In the genomic region with DNA sequence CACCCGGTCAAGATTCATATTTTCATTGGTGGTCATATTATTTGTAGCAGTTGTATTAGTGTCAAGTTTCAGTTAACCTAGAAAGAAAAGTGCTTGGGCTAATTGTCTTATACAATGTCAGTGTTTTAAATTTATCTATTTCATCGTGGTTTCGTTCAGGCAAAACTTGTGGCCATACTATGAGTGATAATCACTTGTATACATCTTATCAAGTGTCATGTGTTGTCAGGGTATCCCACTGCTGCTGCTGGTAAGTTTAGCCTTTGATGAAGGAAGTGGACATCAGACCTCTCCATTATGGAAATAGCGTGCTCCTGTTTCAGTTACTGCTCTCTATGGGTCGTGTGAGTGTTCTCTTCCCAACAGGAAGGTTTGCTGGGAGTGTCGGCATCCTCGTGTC, we compare ENCODE assay signal across 20 mouse cellular contexts.
A peak's percentile ranks its signal among the peaks of the same experiment; 100 is the strongest.
DNase-seq lines count a peak whose midpoint lies in the region; ATAC-seq and TF ChIP-seq lines count a peak whose summit lies in the region.
"Had no signal": no experiment of that assay in that cellular context is flagged by ENCODE, and none has a peak within 500 bp of the region (broad histone marks: within the 10 kb centered on the region; RNA-seq: fewer than 3 reads in every experiment).

No protein-coding gene starts in this region.

- no peak overlapping the region for H3K4me2 ChIP-seq in hindbrain, embryonic 11.5 days (replicated peaks; ENCODE audit: low read depth, low read length)
- no peak overlapping the region for H3K4me2 ChIP-seq in midbrain, embryonic 15.5 days

- peak; percentile 68 for DNase-seq in 416B (ENCODE audit: low read depth)
- DNase-seq in MEL (ENCODE audit: low read depth, low spot score) = no peak
- DNase-seq in hindbrain, embryonic 11.5 days (ENCODE audit: low spot score) = no peak
- DNase-seq: adrenal gland, adult 2 months; adrenal gland, adult 8-10 months; adrenal gland, postnatal 10 days; adrenal gland, postnatal 14 days; adrenal gland, postnatal 25 days; adrenal gland, postnatal 36 days; cerebellum, adult 11 months; cerebellum, adult 11-12 months; cerebellum, adult 18-20 months; cerebellum, adult 2 months; cerebellum, adult 8-10 months had no signal

- no peak for TF ChIP-seq POLR2A in MEL (IDR thresholded peaks at IDR 0.05; ENCODE audit: control insufficient read depth in 1 of 2, insufficient read depth in 1 of 2, low read depth in 1 of 2, low read length in 2 of 2, poor library complexity in 1 of 2)

- H3K4me3 ChIP-seq in MEL (ENCODE audit: control insufficient read depth in 1 of 2, insufficient read depth in 1 of 2, low read depth in 2 of 2, low read length in 2 of 2) = no peak overlapping the region
- H3K4me3 ChIP-seq in hindbrain, embryonic 11.5 days (ENCODE audit: low read depth, low read length) = no peak overlapping the region
- H3K4me3 ChIP-seq in midbrain, embryonic 15.5 days = no peak overlapping the region

- TF ChIP-seq EP300 in MEL (IDR thresholded peaks at IDR 0.05; ENCODE audit: low read depth in 1 of 2, low read length in 2 of 2) = peak in 1 of 2 experiments; percentile 37; a peak in 1 of 4 replicates

- peaks cover 0 to 15% of the 10 kb centered on the region in 2 experiments; a peak in 2 of 4 replicates for H3K36me3 ChIP-seq in MEL (ENCODE audit: control insufficient read depth in 1 of 2, insufficient read depth in 2 of 2, low read length in 2 of 2)
- no peaks in the 10 kb centered on the region for H3K36me3 ChIP-seq in hindbrain, embryonic 11.5 days (ENCODE audit: control insufficient read depth, insufficient read depth, low read length)
- no peaks in the 10 kb centered on the region for H3K36me3 ChIP-seq in midbrain, embryonic 15.5 days (replicated peaks)

- no peaks in the 10 kb centered on the region for H3K9me3 ChIP-seq in MEL (replicated peaks; ENCODE audit: insufficient read depth, low read length)
- no peaks in the 10 kb centered on the region for H3K9me3 ChIP-seq in hindbrain, embryonic 11.5 days (ENCODE audit: control insufficient read depth, low read length)
- H3K9me3 ChIP-seq in midbrain, embryonic 15.5 days = no peaks in the 10 kb centered on the region
- H3K9me3 ChIP-seq: G1E had no signal

- 94% methylated on average over 7 of the region's 7 CpGs for WGBS in hindbrain, embryonic 11.5 days
- 93% methylated on average over 7 of the region's 7 CpGs for WGBS in midbrain, embryonic 15.5 days

- TF ChIP-seq RAD21 in MEL (IDR thresholded peaks at IDR 0.05; ENCODE audit: low read depth, low read length) = no peak

- H3K27ac ChIP-seq in MEL (ENCODE audit: control insufficient read depth, low read depth, low read length) = no peak overlapping the region
- no peak overlapping the region for H3K27ac ChIP-seq in hindbrain, embryonic 11.5 days (ENCODE audit: low read depth, low read length)
- H3K27ac ChIP-seq in midbrain, embryonic 15.5 days = no peak overlapping the region

- H3K79me2 ChIP-seq in MEL (ENCODE audit: control insufficient read depth, insufficient read depth, low read length, poor library complexity) = no peaks in the 10 kb centered on the region

- ATAC-seq in hindbrain, embryonic 11.5 days (ENCODE audit: low FRiP score) = no peak
- ATAC-seq in midbrain, embryonic 15.5 days (replicated peaks) = no peak
- ATAC-seq: activated CD4-positive, CD25-positive, alpha-beta regulatory T cell, adult 4 months; CD4-positive, CD25-positive, alpha-beta regulatory T cell, adult 4 months; Patski had no signal

- no peak for TF ChIP-seq CTCF in MEL (IDR thresholded peaks at IDR 0.05 in 2 of 3, conservative IDR thresholded peaks at IDR 0.05 in 1 of 3; ENCODE audit: control insufficient read depth in 1 of 3, insufficient read depth in 1 of 3, low read depth in 2 of 3, low read length in 3 of 3, poor library complexity in 1 of 3, severe bottlenecking in 1 of 3)

- H3K4me1 ChIP-seq in MEL (ENCODE audit: control insufficient read depth in 1 of 2, insufficient read depth in 2 of 2, low read length in 2 of 2) = peaks cover 9 to 14% of the 10 kb centered on the region in 2 experiments
- no peaks in the 10 kb centered on the region for H3K4me1 ChIP-seq in hindbrain, embryonic 11.5 days (replicated peaks; ENCODE audit: control insufficient read depth, insufficient read depth, low read length)
- H3K4me1 ChIP-seq in midbrain, embryonic 15.5 days = no peaks in the 10 kb centered on the region

- no peaks in the 10 kb centered on the region for H3K27me3 ChIP-seq in MEL (ENCODE audit: control insufficient read depth in 1 of 2, insufficient read depth in 2 of 2, low read length in 2 of 2)
- no peaks in the 10 kb centered on the region for H3K27me3 ChIP-seq in hindbrain, embryonic 11.5 days (ENCODE audit: control insufficient read depth, insufficient read depth, low read length)
- no peaks in the 10 kb centered on the region for H3K27me3 ChIP-seq in midbrain, embryonic 15.5 days (replicated peaks)
- H3K27me3 ChIP-seq: CH12.LX, Patski had no signal

- H3K9ac ChIP-seq in MEL (ENCODE audit: control insufficient read depth, low read depth, low read length, poor library complexity, severe bottlenecking) = no peak overlapping the region
- H3K9ac ChIP-seq in hindbrain, embryonic 11.5 days (ENCODE audit: low read depth, low read length) = no peak overlapping the region
- no peak overlapping the region for H3K9ac ChIP-seq in midbrain, embryonic 15.5 days

TF ChIP-seq in MEL, 35 proteins besides CTCF, POLR2A, EP300 and RAD21:
- TF ChIP-seq MYB (IDR thresholded peaks at IDR 0.05; ENCODE audit: low read depth, low read length) = no peak
- no peak for TF ChIP-seq BHLHE40 (IDR thresholded peaks at IDR 0.05; ENCODE audit: borderline replicate concordance, low read depth, low read length)
- no peak for TF ChIP-seq CHD2 (IDR thresholded peaks at IDR 0.05; ENCODE audit: low read length)
- no peak for TF ChIP-seq JUND (IDR thresholded peaks at IDR 0.05; ENCODE audit: low read depth, low read length)
- TF ChIP-seq KAT2A (conservative IDR thresholded peaks at IDR 0.05; ENCODE audit: low read depth, low read length) = no peak
- TF ChIP-seq TCF12 (IDR thresholded peaks at IDR 0.05; ENCODE audit: low read depth, low read length) = peak; percentile 44; the same call in 1 of the 2 replicates
- TF ChIP-seq USF1 (IDR thresholded peaks at IDR 0.05; ENCODE audit: low read depth, low read length) = peak; percentile 13; the same call in 1 of the 2 replicates
- no peak for TF ChIP-seq HCFC1 (IDR thresholded peaks at IDR 0.05; ENCODE audit: low read depth, low read length)
- 0 out of 2 replicates have a peak, but pooled peaks have one; percentile 16 for TF ChIP-seq ZKSCAN1 (IDR thresholded peaks at IDR 0.05; ENCODE audit: low read depth, low read length)
- TF ChIP-seq NRF1 (IDR thresholded peaks at IDR 0.05; ENCODE audit: insufficient read depth, low read depth, low read length, poor library complexity, severe bottlenecking) = no peak
- no peak for TF ChIP-seq SMC3 (IDR thresholded peaks at IDR 0.05; ENCODE audit: low read depth, low read length)
- TF ChIP-seq GATA1 (IDR thresholded peaks at IDR 0.05; ENCODE audit: low read depth, low read length) = peak; percentile 51; the same call in 1 of the 2 replicates
- TF ChIP-seq MAFK (IDR thresholded peaks at IDR 0.05; ENCODE audit: borderline replicate concordance, low read depth, low read length) = no peak
- no peak for TF ChIP-seq MEF2A (IDR thresholded peaks at IDR 0.05; ENCODE audit: extremely low read depth, insufficient replicate concordance, low read depth, low read length, poor library complexity, severe bottlenecking)
- no peak for TF ChIP-seq POLR2AphosphoS2 (IDR thresholded peaks at IDR 0.05; ENCODE audit: low read length)
- TF ChIP-seq SIN3A (IDR thresholded peaks at IDR 0.05; ENCODE audit: low read length) = no peak; the same call in 1 of the 2 replicates
- TF ChIP-seq NELFE (IDR thresholded peaks at IDR 0.05; ENCODE audit: low read depth, low read length) = no peak
- TF ChIP-seq E2F4 (IDR thresholded peaks at IDR 0.05; ENCODE audit: borderline replicate concordance, low read depth, low read length) = no peak
- no peak for TF ChIP-seq TBP (IDR thresholded peaks at IDR 0.05; ENCODE audit: low read depth, low read length)
- no peak for TF ChIP-seq USF2 (IDR thresholded peaks at IDR 0.05; ENCODE audit: borderline replicate concordance in 1 of 2, insufficient read depth in 1 of 2, low read depth in 1 of 2, low read length in 2 of 2)
- TF ChIP-seq ZNF384 (IDR thresholded peaks at IDR 0.05; ENCODE audit: low read depth, low read length) = no peak
- TF ChIP-seq MAZ (IDR thresholded peaks at IDR 0.05; ENCODE audit: low read depth, low read length) = no peak
- no peak for TF ChIP-seq ZMIZ1 (IDR thresholded peaks at IDR 0.05; ENCODE audit: low read depth, low read length)
- no peak for TF ChIP-seq MYC (IDR thresholded peaks at IDR 0.05; ENCODE audit: low read depth, low read length)
- TF ChIP-seq POLR2AphosphoS5 (IDR thresholded peaks at IDR 0.05; ENCODE audit: borderline replicate concordance, low read depth, low read length) = no peak
- TF ChIP-seq ZC3H11A (IDR thresholded peaks at IDR 0.05; ENCODE audit: low read depth, low read length) = no peak
- TF ChIP-seq MXI1 (IDR thresholded peaks at IDR 0.05; ENCODE audit: low read depth, low read length) = no peak
- no peak for TF ChIP-seq GABPA (IDR thresholded peaks at IDR 0.05; ENCODE audit: low read depth, low read length)
- no peak for TF ChIP-seq RCOR1 (IDR thresholded peaks at IDR 0.05; ENCODE audit: low read depth, low read length)
- no peak for TF ChIP-seq TAL1 (IDR thresholded peaks at IDR 0.05; ENCODE audit: low read length)
- TF ChIP-seq ELF1 (IDR thresholded peaks at IDR 0.05; ENCODE audit: low read depth, low read length) = no peak
- TF ChIP-seq CHD1 (IDR thresholded peaks at IDR 0.05; ENCODE audit: low read depth, low read length) = no peak
- no peak for TF ChIP-seq UBTF (IDR thresholded peaks at IDR 0.05; ENCODE audit: borderline replicate concordance, insufficient read depth, low read depth, low read length)
- TF ChIP-seq ETS1 (IDR thresholded peaks at IDR 0.05; ENCODE audit: low read depth, low read length) = 0 out of 2 replicates have a peak, but pooled peaks have one; percentile 26
- no peak for TF ChIP-seq MAX (IDR thresholded peaks at IDR 0.05; ENCODE audit: low read length)
TF ChIP-seq in MEL: peak in this region for 5.
